Mouse (Mus musculus) MEL-GATA-1-ER (cell line): ENCODE measurements around the gene Lcn11.

Source experiments
- DNase-seq: peaks from one replicate; pipeline ENCODE4 v3.0.0-alpha.2; 2012; ENCODE audit warnings: low read depth; ENCODE audit errors: extremely low read depth

Lcn11 gene

GRCm38 (mm10) chr2:25824751-25825150 is 47.9 kb downstream of the Lcn11 start:
- no peak for DNase-seq

- DNase-seq: no peak
These were observed 51.6 kb downstream of the Lcn11 start for GRCm38 (mm10) chr2:25828344-25828947.
